21 mouse cellular contexts compared by ENCODE assay signal in the genomic region with DNA sequence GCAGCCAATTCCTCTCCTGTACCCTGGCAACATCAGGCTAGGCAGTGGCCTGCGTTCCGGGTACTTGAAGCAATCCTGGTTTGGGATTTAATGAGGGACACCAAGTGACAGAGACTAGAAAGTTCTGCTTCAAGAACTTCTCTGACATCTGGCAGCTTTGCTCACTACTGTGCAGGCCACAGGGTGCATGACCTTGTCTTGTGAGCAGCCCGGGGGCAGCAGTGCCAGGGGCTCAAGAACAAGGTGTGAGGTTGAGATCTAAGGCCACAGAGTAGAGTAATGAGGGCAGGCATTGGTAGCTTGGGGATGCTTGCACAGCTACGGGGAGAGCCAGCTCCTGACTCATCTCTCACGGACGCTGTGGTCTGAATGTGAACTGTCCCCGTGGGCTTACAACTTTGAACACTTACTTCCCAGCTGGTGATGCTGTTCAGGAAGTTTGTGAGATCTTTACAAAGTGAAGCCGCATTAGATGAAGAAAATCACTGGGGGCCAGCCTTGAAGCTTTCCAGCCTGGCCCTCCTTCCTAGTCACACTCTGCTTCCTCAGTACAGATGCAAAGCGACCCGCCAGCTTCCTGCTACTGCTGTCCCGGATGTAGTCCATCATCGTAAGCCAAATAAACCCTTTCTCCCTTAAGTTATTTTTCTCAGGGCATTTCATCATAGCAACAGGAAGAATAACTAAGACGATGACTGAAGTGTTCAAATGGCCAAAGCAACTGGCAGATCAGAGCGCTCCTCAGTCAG.
DNase-seq lines count a peak whose midpoint lies in the region; ATAC-seq and TF ChIP-seq lines count a peak whose summit lies in the region.
"Had no signal": no experiment of that assay in that cellular context is flagged by ENCODE, and none has a peak within 500 bp of the region (broad histone marks: within the 10 kb centered on the region; RNA-seq: fewer than 3 reads in every experiment).

No protein-coding gene starts in this region.

- DNase-seq in adrenal gland, postnatal 14 days: peak; percentile 21
- DNase-seq in adrenal gland, postnatal 10 days: no peak
- no peak for DNase-seq in hindbrain, embryonic 10.5 days (ENCODE audit: low spot score)
- DNase-seq in lung, embryonic 14.5 days: peak; percentile 84
- DNase-seq in lung, adult 2 months: no peak
- no peak for DNase-seq in cerebellum, postnatal 10 days
- DNase-seq: cerebellum, adult 11 months; heart, postnatal 4 days; layer of hippocampus, postnatal 36 days; left cerebral cortex, postnatal 4 days; right cerebral cortex, postnatal 14 days; thymus, postnatal 36 days had no signal

- H3K36me3 ChIP-seq in hindbrain, embryonic 10.5 days: peaks cover 9% of the 10 kb centered on the region; the same call in 1 of the 2 replicates
- no peaks in the 10 kb centered on the region for H3K36me3 ChIP-seq in hindbrain, embryonic 16.5 days (ENCODE audit: control insufficient read depth, insufficient read depth, low read length)
- 0 out of 2 replicates have a peak, but pooled peaks cover 4% of the 10 kb centered on the region for H3K36me3 ChIP-seq in lung, embryonic 14.5 days (ENCODE audit: insufficient read depth)
- no peaks in the 10 kb centered on the region for H3K36me3 ChIP-seq in stomach, embryonic 15.5 days
- H3K36me3 ChIP-seq: heart, embryonic 13.5 days; neural tube, embryonic 13.5 days had no signal

- peak overlapping the region; percentile 50 for H3K27ac ChIP-seq in hindbrain, embryonic 10.5 days
- H3K27ac ChIP-seq in hindbrain, embryonic 16.5 days (ENCODE audit: low read depth, low read length): no peak overlapping the region
- H3K27ac ChIP-seq in lung, embryonic 14.5 days (ENCODE audit: low read depth): peak overlapping the region; percentile 82
- peak overlapping the region; percentile 17; the same call in 1 of the 2 replicates for H3K27ac ChIP-seq in stomach, embryonic 15.5 days
- H3K27ac ChIP-seq: heart, embryonic 13.5 days; macrophage had no signal

- no peak for TF ChIP-seq CTCF in lung, embryonic 14.5 days (IDR thresholded peaks at IDR 0.05; ENCODE audit: low read depth)
- TF ChIP-seq CTCF in lung, adult 2 months (IDR thresholded peaks at IDR 0.05; ENCODE audit: insufficient read depth, low read length): no peak

- no peaks in the 10 kb centered on the region for H3K27me3 ChIP-seq in hindbrain, embryonic 10.5 days (ENCODE audit: insufficient read depth, poor library complexity, severe bottlenecking)
- no peaks in the 10 kb centered on the region for H3K27me3 ChIP-seq in hindbrain, embryonic 16.5 days (replicated peaks; ENCODE audit: control insufficient read depth, insufficient read depth, low read length)
- no peaks in the 10 kb centered on the region for H3K27me3 ChIP-seq in lung, embryonic 14.5 days (ENCODE audit: insufficient read depth, low read length)
- no peaks in the 10 kb centered on the region for H3K27me3 ChIP-seq in stomach, embryonic 15.5 days (replicated peaks)
- H3K27me3 ChIP-seq: neural tube, embryonic 13.5 days had no signal

- no peak for ATAC-seq in hindbrain, embryonic 16.5 days
- peak; percentile 77 for ATAC-seq in lung, embryonic 14.5 days (ENCODE audit: insufficient read depth)
- 0 out of 2 replicates have a peak, but pooled peaks have one; percentile 27 for ATAC-seq in stomach, embryonic 15.5 days (ENCODE audit: insufficient read depth, low FRiP score, low read depth)
- ATAC-seq: CD4-positive, CD25-positive, alpha-beta regulatory T cell, adult 4 months; forebrain, embryonic 14.5 days had no signal

- no peak overlapping the region for H3K9ac ChIP-seq in hindbrain, embryonic 16.5 days (ENCODE audit: low read depth, low read length)
- no peak overlapping the region for H3K9ac ChIP-seq in lung, embryonic 14.5 days
- H3K9ac ChIP-seq in stomach, embryonic 15.5 days: no peak overlapping the region
- H3K9ac ChIP-seq: heart, embryonic 13.5 days; neural tube, embryonic 13.5 days had no signal

- H3K4me2 ChIP-seq in hindbrain, embryonic 16.5 days (ENCODE audit: low read length): no peak overlapping the region
- H3K4me2 ChIP-seq in lung, embryonic 14.5 days: no peak overlapping the region
- no peak overlapping the region for H3K4me2 ChIP-seq in stomach, embryonic 15.5 days
- H3K4me2 ChIP-seq: heart, embryonic 13.5 days; midbrain, embryonic 11.5 days; neural tube, embryonic 13.5 days had no signal

- no peak for TF ChIP-seq POLR2A in lung, adult 2 months (IDR thresholded peaks at IDR 0.05; ENCODE audit: borderline replicate concordance, extremely low read depth, low read depth, low read length)

- no peak overlapping the region for H3K4me3 ChIP-seq in hindbrain, embryonic 10.5 days
- H3K4me3 ChIP-seq in hindbrain, embryonic 16.5 days (ENCODE audit: low read length): no peak overlapping the region
- no peak overlapping the region for H3K4me3 ChIP-seq in lung, embryonic 14.5 days (ENCODE audit: low read depth, low read length)
- no peak overlapping the region for H3K4me3 ChIP-seq in lung, adult 2 months (replicated peaks; ENCODE audit: extremely low read depth, low read depth, low read length)
- no peak overlapping the region for H3K4me3 ChIP-seq in stomach, embryonic 15.5 days (replicated peaks)
- H3K4me3 ChIP-seq: erythroblast, embryonic 14.5 days; heart, embryonic 13.5 days; neural tube, embryonic 13.5 days had no signal

- peaks cover 21% of the 10 kb centered on the region; the same call in 1 of the 2 replicates for H3K4me1 ChIP-seq in hindbrain, embryonic 10.5 days (replicated peaks)
- H3K4me1 ChIP-seq in hindbrain, embryonic 16.5 days (ENCODE audit: control insufficient read depth, insufficient read depth, low read depth, low read length): peaks cover 5% of the 10 kb centered on the region
- peaks cover 3% of the 10 kb centered on the region for H3K4me1 ChIP-seq in lung, embryonic 14.5 days (ENCODE audit: insufficient read depth)
- peaks cover 2% of the 10 kb centered on the region; the same call in 1 of the 2 replicates for H3K4me1 ChIP-seq in lung, adult 2 months (ENCODE audit: control insufficient read depth, insufficient read depth, low read length)
- H3K4me1 ChIP-seq in stomach, embryonic 15.5 days: peaks cover 9% of the 10 kb centered on the region; the same call in 1 of the 2 replicates

- H3K9me3 ChIP-seq in hindbrain, embryonic 10.5 days: no peaks in the 10 kb centered on the region
- H3K9me3 ChIP-seq in hindbrain, embryonic 16.5 days (ENCODE audit: control insufficient read depth, low read length): no peaks in the 10 kb centered on the region
- no peaks in the 10 kb centered on the region for H3K9me3 ChIP-seq in lung, embryonic 14.5 days (ENCODE audit: low read depth, low read length)
- H3K9me3 ChIP-seq in stomach, embryonic 15.5 days: no peaks in the 10 kb centered on the region
- H3K9me3 ChIP-seq: heart, embryonic 13.5 days; neural tube, embryonic 13.5 days had no signal

- 85% methylated on average over 14 of the region's 14 CpGs for WGBS in hindbrain, embryonic 10.5 days
- WGBS in hindbrain, embryonic 16.5 days: 84% methylated on average over 14 of the region's 14 CpGs
- 38% methylated on average over 14 of the region's 14 CpGs for WGBS in lung, embryonic 14.5 days
- 51% methylated on average over 14 of the region's 14 CpGs for WGBS in lung, adult 2 months
- 57% methylated on average over 14 of the region's 14 CpGs for WGBS in stomach, embryonic 15.5 days

Comparison
In these comparisons a context has a peak if more than half of its experiments do, and no peak if none do; other contexts are left out.
1. DNase-seq: peak in adrenal gland, postnatal 14 days (single experiment) and lung, embryonic 14.5 days (single experiment); none in adrenal gland, postnatal 10 days (single experiment), hindbrain, embryonic 10.5 days (single experiment), lung, adult 2 months (single experiment) and cerebellum, postnatal 10 days (0 of 2).